Comparison of ENCODE assay signal across 10 mouse cellular contexts in the genomic region with DNA sequence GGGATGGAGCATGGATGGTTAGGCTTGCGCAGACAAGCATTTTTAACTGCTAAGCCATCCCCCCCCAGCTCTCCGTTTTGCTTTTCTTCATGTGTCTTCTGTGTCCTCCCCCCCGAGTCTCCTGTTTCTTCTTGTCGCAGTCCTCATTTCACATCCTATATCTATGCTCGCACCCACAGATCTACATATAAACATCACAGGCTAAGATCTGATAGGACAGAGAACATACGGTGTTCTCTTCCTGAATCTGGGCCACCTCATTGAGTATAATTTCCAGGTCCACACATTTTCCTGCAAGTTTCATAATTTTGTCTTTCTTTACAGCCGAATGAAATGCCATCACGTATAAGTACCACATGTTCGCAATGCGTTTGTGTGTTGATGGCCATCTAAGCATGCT.
DNase-seq lines count a peak whose midpoint lies in the region; ATAC-seq lines count a peak whose summit lies in the region.
"Had no signal": no experiment of that assay in that cellular context is flagged by ENCODE, and none has a peak within 500 bp of the region (broad histone marks: within the 10 kb centered on the region; RNA-seq: fewer than 3 reads in every experiment).

No protein-coding gene starts in this region.

- H3K27ac ChIP-seq in hindbrain, embryonic 10.5 days: peak overlapping the region; percentile 82
- H3K27ac ChIP-seq in hindbrain, embryonic 12.5 days: no peak overlapping the region
- peak overlapping the region; percentile 83 for H3K27ac ChIP-seq in brown adipose tissue, adult 24 weeks (replicated peaks; ENCODE audit: low read depth, low read length)
- peak overlapping the region; percentile 72 for H3K27ac ChIP-seq in embryonic facial prominence, embryonic 11.5 days (replicated peaks; ENCODE audit: low read depth, low read length)
- peak overlapping the region; percentile 59; the same call in 1 of the 2 replicates for H3K27ac ChIP-seq in limb, embryonic 13.5 days

- H3K4me3 ChIP-seq in hindbrain, embryonic 10.5 days: no peak overlapping the region
- H3K4me3 ChIP-seq in hindbrain, embryonic 12.5 days: no peak overlapping the region
- no peak overlapping the region for H3K4me3 ChIP-seq in brown adipose tissue, adult 24 weeks (ENCODE audit: insufficient read depth, low read depth, low read length)
- H3K4me3 ChIP-seq in embryonic facial prominence, embryonic 11.5 days (ENCODE audit: low read depth, low read length): no peak overlapping the region
- no peak overlapping the region for H3K4me3 ChIP-seq in limb, embryonic 13.5 days

- no peak overlapping the region for H3K4me2 ChIP-seq in hindbrain, embryonic 12.5 days (replicated peaks)
- H3K4me2 ChIP-seq in embryonic facial prominence, embryonic 11.5 days (ENCODE audit: low read depth, low read length): no peak overlapping the region
- no peak overlapping the region for H3K4me2 ChIP-seq in limb, embryonic 13.5 days (replicated peaks)

- H3K9ac ChIP-seq in hindbrain, embryonic 12.5 days: no peak overlapping the region
- no peak overlapping the region for H3K9ac ChIP-seq in embryonic facial prominence, embryonic 11.5 days (replicated peaks; ENCODE audit: low read length)
- H3K9ac ChIP-seq in limb, embryonic 13.5 days: no peak overlapping the region

- WGBS in hindbrain, embryonic 10.5 days: 87% methylated on average over 10 of the region's 10 CpGs
- WGBS in hindbrain, embryonic 12.5 days: 85% methylated on average over 10 of the region's 10 CpGs
- 84% methylated on average over 10 of the region's 10 CpGs for WGBS in embryonic facial prominence, embryonic 11.5 days
- 77% methylated on average over 10 of the region's 10 CpGs for WGBS in limb, embryonic 13.5 days

- peaks cover 17% of the 10 kb centered on the region; the same call in 1 of the 2 replicates for H3K27me3 ChIP-seq in hindbrain, embryonic 10.5 days (ENCODE audit: insufficient read depth, poor library complexity, severe bottlenecking)
- 0 out of 2 replicates have a peak, but pooled peaks cover 5% of the 10 kb centered on the region for H3K27me3 ChIP-seq in hindbrain, embryonic 12.5 days
- H3K27me3 ChIP-seq in embryonic facial prominence, embryonic 11.5 days (ENCODE audit: control insufficient read depth, insufficient read depth, low read length): no peaks in the 10 kb centered on the region
- H3K27me3 ChIP-seq in limb, embryonic 13.5 days: no peaks in the 10 kb centered on the region

- DNase-seq in hindbrain, embryonic 10.5 days (ENCODE audit: low spot score): no peak
- DNase-seq in embryonic facial prominence, embryonic 11.5 days (ENCODE audit: low spot score): no peak
- DNase-seq in urinary bladder, postnatal 36 days (ENCODE audit: low spot score in 2 of 2): no peak
- DNase-seq: spleen, adult 18-20 months had no signal

- H3K4me1 ChIP-seq in hindbrain, embryonic 10.5 days (replicated peaks): peaks cover 64% of the 10 kb centered on the region
- peaks cover 26% of the 10 kb centered on the region for H3K4me1 ChIP-seq in hindbrain, embryonic 12.5 days
- H3K4me1 ChIP-seq in brown adipose tissue, adult 24 weeks (ENCODE audit: control insufficient read depth, insufficient read depth, insufficient read length, low read length): peaks cover 31% of the 10 kb centered on the region
- H3K4me1 ChIP-seq in embryonic facial prominence, embryonic 11.5 days (ENCODE audit: control insufficient read depth, insufficient read depth, low read length): peaks cover 3% of the 10 kb centered on the region; the same call in 1 of the 2 replicates
- peaks cover 48% of the 10 kb centered on the region for H3K4me1 ChIP-seq in limb, embryonic 13.5 days

- H3K36me3 ChIP-seq in hindbrain, embryonic 10.5 days: no peaks in the 10 kb centered on the region
- no peaks in the 10 kb centered on the region for H3K36me3 ChIP-seq in hindbrain, embryonic 12.5 days
- H3K36me3 ChIP-seq in embryonic facial prominence, embryonic 11.5 days (replicated peaks; ENCODE audit: control insufficient read depth, insufficient read depth, low read depth, low read length): no peaks in the 10 kb centered on the region
- H3K36me3 ChIP-seq in limb, embryonic 13.5 days: no peaks in the 10 kb centered on the region

- no peak for ATAC-seq in hindbrain, embryonic 12.5 days (ENCODE audit: low FRiP score)
- ATAC-seq in embryonic facial prominence, embryonic 11.5 days (replicated peaks; ENCODE audit: insufficient number of reproducible peaks, low FRiP score, low TSS enrichment, low read depth): no peak
- no peak for ATAC-seq in limb, embryonic 13.5 days (ENCODE audit: low FRiP score, low read depth)
- no peak for ATAC-seq in megakaryocyte-erythroid progenitor cell, adult 5-6 weeks (replicated peaks; ENCODE audit: low FRiP score, low TSS enrichment, poor library complexity, severe bottlenecking)
- no peak for ATAC-seq in monocyte, adult 5-6 weeks (replicated peaks; ENCODE audit: insufficient number of reproducible peaks, low FRiP score, low TSS enrichment, poor library complexity, severe bottlenecking)
- ATAC-seq: activated CD4-positive, CD25-positive, alpha-beta regulatory T cell, adult 4 months had no signal

- H3K9me3 ChIP-seq in hindbrain, embryonic 10.5 days: no peaks in the 10 kb centered on the region
- no peaks in the 10 kb centered on the region for H3K9me3 ChIP-seq in hindbrain, embryonic 12.5 days (replicated peaks)
- H3K9me3 ChIP-seq in embryonic facial prominence, embryonic 11.5 days (replicated peaks; ENCODE audit: control insufficient read depth, low read length): no peaks in the 10 kb centered on the region
- no peaks in the 10 kb centered on the region for H3K9me3 ChIP-seq in limb, embryonic 13.5 days
